In genomic region chr12:35831268-35831667, GRCm38 (mm10) we compare ENCODE assay signal across 8 mouse cellular contexts.
DNase-seq lines count a peak whose midpoint lies in the region; ATAC-seq and TF ChIP-seq lines count a peak whose summit lies in the region.

No protein-coding gene starts in this region.

- no peaks in the 10 kb centered on the region for H3K36me3 ChIP-seq in testis, adult 2 months (ENCODE audit: control insufficient read depth, insufficient read depth, low read length)
- H3K36me3 ChIP-seq in forebrain, embryonic 15.5 days, result no peaks in the 10 kb centered on the region
- H3K36me3 ChIP-seq in midbrain, embryonic 16.5 days (ENCODE audit: control insufficient read depth, insufficient read depth, low read length), result no peaks in the 10 kb centered on the region

- H3K9me3 ChIP-seq in forebrain, embryonic 15.5 days, result no peaks in the 10 kb centered on the region
- H3K9me3 ChIP-seq in midbrain, embryonic 16.5 days (replicated peaks; ENCODE audit: control insufficient read depth, low read length, poor library complexity, severe bottlenecking), result no peaks in the 10 kb centered on the region

- H3K4me1 ChIP-seq in testis, adult 2 months (ENCODE audit: control insufficient read depth, insufficient read depth, low read length), result peaks cover 2% of the 10 kb centered on the region
- H3K4me1 ChIP-seq in forebrain, embryonic 15.5 days, result no peaks in the 10 kb centered on the region
- 0 out of 2 replicates have a peak, but pooled peaks cover 2% of the 10 kb centered on the region for H3K4me1 ChIP-seq in midbrain, embryonic 16.5 days (ENCODE audit: control insufficient read depth, insufficient read depth, low read length)

- WGBS in forebrain, embryonic 15.5 days, result 13% methylated on average over 5 of the region's 5 CpGs
- 4% methylated on average over 5 of the region's 5 CpGs for WGBS in large intestine, adult 2 months
- 18% methylated on average over 5 of the region's 5 CpGs for WGBS in midbrain, embryonic 16.5 days

- TF ChIP-seq POLR2A in testis, adult 2 months (IDR thresholded peaks at IDR 0.05; ENCODE audit: control insufficient read depth, low read depth, low read length), result no peak

- no peaks in the 10 kb centered on the region for H3K27me3 ChIP-seq in testis, adult 2 months (ENCODE audit: control insufficient read depth, insufficient read depth, low read length)
- no peaks in the 10 kb centered on the region for H3K27me3 ChIP-seq in forebrain, embryonic 15.5 days
- no peaks in the 10 kb centered on the region for H3K27me3 ChIP-seq in midbrain, embryonic 16.5 days (ENCODE audit: control insufficient read depth, insufficient read depth, low read depth, low read length)

- DNase-seq in cerebellum, adult 9-10 months, result peak; percentile 21
- no peak for DNase-seq in cerebellum, adult 8-10 months
- no peak for DNase-seq in testis, postnatal 10 days (ENCODE audit: low spot score)
- peak; percentile 47 for DNase-seq in large intestine, adult 2 months (ENCODE audit: low read depth, low spot score)
- no peak for DNase-seq in ovary, postnatal 14 days (ENCODE audit: low spot score)

- no peak overlapping the region for H3K4me3 ChIP-seq in testis, adult 2 months (ENCODE audit: control insufficient read depth, low read depth, low read length)
- H3K4me3 ChIP-seq in forebrain, embryonic 15.5 days, result no peak overlapping the region
- no peak overlapping the region for H3K4me3 ChIP-seq in midbrain, embryonic 16.5 days (ENCODE audit: low read depth, low read length)

- ATAC-seq in forebrain, embryonic 15.5 days (replicated peaks), result peak; percentile 61
- ATAC-seq in midbrain, embryonic 16.5 days, result peak; percentile 58; the same call in 1 of the 2 replicates

- no peak overlapping the region for H3K9ac ChIP-seq in forebrain, embryonic 15.5 days (replicated peaks)
- no peak overlapping the region for H3K9ac ChIP-seq in midbrain, embryonic 16.5 days (ENCODE audit: low read depth, low read length)

- H3K4me2 ChIP-seq in forebrain, embryonic 15.5 days (replicated peaks), result no peak overlapping the region
- no peak overlapping the region for H3K4me2 ChIP-seq in midbrain, embryonic 16.5 days (ENCODE audit: low read length)

- no peak overlapping the region for H3K27ac ChIP-seq in testis, adult 2 months (ENCODE audit: control insufficient read depth, insufficient read depth, low read depth, low read length)
- H3K27ac ChIP-seq in forebrain, embryonic 15.5 days (replicated peaks), result no peak overlapping the region
- H3K27ac ChIP-seq in midbrain, embryonic 16.5 days (ENCODE audit: low read length), result no peak overlapping the region

- peak; percentile 7; the same call in 1 of the 2 replicates for TF ChIP-seq CTCF in testis, adult 2 months (IDR thresholded peaks at IDR 0.05; ENCODE audit: control insufficient read depth, insufficient read depth, insufficient replicate concordance, low read depth, low read length)

Comparison
In these comparisons a context has a peak if more than half of its experiments do, and no peak if none do; other contexts are left out.
1. DNase-seq: peak in cerebellum, adult 9-10 months (single experiment) and large intestine, adult 2 months (single experiment); none in cerebellum, adult 8-10 months (single experiment), testis, postnatal 10 days (single experiment) and ovary, postnatal 14 days (single experiment).